Mouse (Mus musculus) liver, adult 2 months (tissue): ENCODE results near the gene Myod1. TPM values are rescaled to one million over a fixed set of nuclear protein-coding genes. Genes with fewer than 3 reads are reported as not detected.

ENCODE experiments used
- DNase-seq: peaks from one replicate; pipeline ENCODE4 v3.0.0-alpha.2; 2011; ENCODE audit warnings: low read depth, low spot score; ENCODE audit errors: extremely low read depth
- H3K27ac ChIP-seq: fragments of 200-500 bp; replicated peaks from 2 replicates; pipeline ENCODE4 v1.5.1; 2012; ENCODE audit warnings: low read depth, mild to moderate bottlenecking, control low read depth, inconsistent platforms, low read length; ENCODE audit not compliant: insufficient read depth
- H3K27me3 ChIP-seq: fragments of 200-500 bp; 2 replicates; pipeline ENCODE4 v1.6.1; 2012; ENCODE audit warnings: mild to moderate bottlenecking, moderate library complexity, low read length, inconsistent platforms; ENCODE audit not compliant: control insufficient read depth, insufficient read depth
- H3K36me3 ChIP-seq: fragments of 200-500 bp; 2 replicates; pipeline ENCODE4 v1.6.1; 2012; ENCODE audit warnings: low read length, inconsistent platforms; ENCODE audit not compliant: control insufficient read depth, insufficient read depth
- H3K4me1 ChIP-seq: fragments of 200-500 bp; 2 replicates; pipeline ENCODE4 v1.6.1; 2011; ENCODE audit warnings: low read length; ENCODE audit not compliant: control insufficient read depth, insufficient read depth
- H3K4me3 ChIP-seq: fragments of 200-500 bp; 2 replicates; pipeline ENCODE4 v1.5.1; 2011; ENCODE audit warnings: low read depth, mild to moderate bottlenecking, control low read depth, low read length, moderate library complexity; ENCODE audit not compliant: insufficient read depth
- H3K79me2 ChIP-seq: fragments of 200-500 bp; 2 replicates; pipeline ENCODE4 v1.6.1; 2012; ENCODE audit warnings: inconsistent platforms, mild to moderate bottlenecking, low read length, moderate library complexity; ENCODE audit not compliant: control insufficient read depth, insufficient read depth
- H3K9ac ChIP-seq: fragments of 200-500 bp; 2 replicates; pipeline ENCODE4 v1.6.1; 2012; ENCODE audit warnings: low read depth, mild to moderate bottlenecking, control low read depth, inconsistent platforms, low read length
- CTCF ChIP-seq: fragments of 200-500 bp; IDR thresholded peaks from 2 replicates; pipeline ENCODE4 v1.5.1; 2011; ENCODE audit warnings: low read depth, low read length, control low read depth
- POLR2A ChIP-seq: fragments of 200-500 bp; IDR thresholded peaks from 2 replicates; pipeline ENCODE4 v1.6.1; 2011; ENCODE audit warnings: low read length, control low read depth; ENCODE audit not compliant: insufficient read depth; ENCODE audit errors: extremely low read depth
- WGBS: fragments of 180-500 bp; shearing (Covaris S2); methylation state at CpG from one replicate; pipeline ENCODE4 v1.1.7; 2018; 5-methylcytosine and 5-hydroxymethylcytosine counted together
- polyA plus RNA-seq: library from polyadenylated mRNA; depleted of rRNA; stranded (reverse); fragments of >200 nt; gene quantifications from 2 replicates; pipeline ENCODE4 v1.2.3, GENCODE M21; 2012
- total RNA-seq: library from RNA; depleted of rRNA; stranded (reverse); fragments of >200 nt; gene quantifications from 2 replicates; pipeline ENCODE4 v1.2.3, GENCODE M21; 2014

The Myod1 gene
- total and polyA plus RNA-seq, 2 experiments, result not detected

- Histone ChIP-seq H3K36me3 (no peaks in the 10 kb centered on the region), H3K27ac (no peak overlapping the region), H3K9ac (no peak overlapping the region), H3K4me1 (no peaks in the 10 kb centered on the region), H3K79me2 (no peaks in the 10 kb centered on the region), H3K4me3 (no peak overlapping the region), H3K27me3 (peaks cover 29% of the 10 kb centered on the region)
- WGBS, result 5% methylated on average over 63 of the region's 64 CpGs
- TF ChIP-seq POLR2A, result no peak
- DNase-seq, result no peak
Measured at GRCm38 (mm10) chr7:46396928-46397731, 20.9 kb downstream of the Myod1 start.

- no peak overlapping the region for H3K9ac ChIP-seq
- H3K36me3 ChIP-seq, result no peaks in the 10 kb centered on the region
- H3K4me1 ChIP-seq, result no peaks in the 10 kb centered on the region
- H3K79me2 ChIP-seq, result no peaks in the 10 kb centered on the region
- no peak for TF ChIP-seq POLR2A
- TF ChIP-seq CTCF, result no peak
- H3K27me3 ChIP-seq, result peaks cover 29% of the 10 kb centered on the region
- no peak overlapping the region for H3K27ac ChIP-seq
- no peak for DNase-seq
- no peak overlapping the region for H3K4me3 ChIP-seq
- WGBS, result 16% methylated on average over 70 of the region's 70 CpGs
Measured at GRCm38 (mm10) chr7:46397732-46398333, 21.6 kb downstream of the Myod1 start.

DNA sequence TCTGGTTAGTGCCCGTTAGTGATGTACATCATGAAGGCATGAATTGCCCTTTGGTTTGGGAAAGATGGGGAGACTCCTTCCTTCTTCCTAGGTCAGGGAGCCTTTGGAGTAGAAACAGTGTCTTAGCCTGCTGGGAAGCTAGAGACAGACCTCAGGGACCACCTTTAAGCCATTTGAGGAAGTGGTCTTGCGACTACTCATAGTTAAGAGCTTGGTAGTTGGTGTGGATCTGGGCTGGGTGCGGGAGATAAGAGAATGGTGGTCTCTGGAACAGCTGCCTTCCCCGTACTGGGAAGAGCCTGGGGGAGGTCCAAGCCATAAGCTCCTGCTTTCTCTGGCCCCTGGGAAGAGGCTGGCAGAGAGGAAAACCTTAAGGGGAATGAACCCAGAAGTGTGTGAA lies 22.3 kb downstream of the Myod1 start:
- Histone ChIP-seq H3K79me2 (no peaks in the 10 kb centered on the region), H3K4me3 (no peak overlapping the region), H3K4me1 (no peaks in the 10 kb centered on the region), H3K27ac (no peak overlapping the region), H3K27me3 (peaks cover 29% of the 10 kb centered on the region), H3K36me3 (no peaks in the 10 kb centered on the region), H3K9ac (no peak overlapping the region)
- WGBS, result 53% methylated on average over 4 of the region's 4 CpGs
- TF ChIP-seq POLR2A (no peak), CTCF (no peak)
- DNase-seq, result no peak

DNA sequence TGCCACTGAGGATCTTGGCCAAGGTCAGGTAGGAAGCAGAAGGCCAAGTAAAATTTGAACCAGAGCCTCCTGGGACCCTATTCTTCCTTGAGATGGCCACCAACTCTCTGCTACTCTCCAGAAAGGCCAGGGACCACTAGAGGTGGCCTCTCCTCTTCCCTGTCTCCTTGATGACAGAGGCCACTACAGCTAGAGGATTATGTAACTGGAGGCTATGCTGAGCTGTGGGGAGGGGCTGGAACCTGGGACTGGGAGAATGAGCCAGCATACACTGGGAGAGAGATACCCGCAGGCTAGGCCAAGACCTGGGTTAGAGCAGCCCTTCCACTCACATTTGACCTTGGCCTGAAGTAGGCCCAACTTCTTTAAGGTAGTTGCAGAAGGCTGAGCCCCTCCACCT lies 23.4 kb downstream of the Myod1 start:
- peaks cover 29% of the 10 kb centered on the region for H3K27me3 ChIP-seq
- H3K79me2 ChIP-seq, result no peaks in the 10 kb centered on the region
- H3K4me3 ChIP-seq, result no peak overlapping the region
- H3K4me1 ChIP-seq, result no peaks in the 10 kb centered on the region
- no peak overlapping the region for H3K27ac ChIP-seq
- 75% methylated on average over 1 of the region's 1 CpGs for WGBS
- H3K36me3 ChIP-seq, result no peaks in the 10 kb centered on the region
- DNase-seq, result no peak
- H3K9ac ChIP-seq, result no peak overlapping the region
- TF ChIP-seq CTCF, result no peak
- TF ChIP-seq POLR2A, result no peak

GRCm38 (mm10) chr7:46400346-46400745 lies 24.1 kb downstream of the Myod1 start:
- Histone ChIP-seq H3K4me1 (no peaks in the 10 kb centered on the region), H3K27ac (no peak overlapping the region), H3K4me3 (no peak overlapping the region), H3K36me3 (no peaks in the 10 kb centered on the region), H3K27me3 (peaks cover 29% of the 10 kb centered on the region), H3K79me2 (no peaks in the 10 kb centered on the region), H3K9ac (no peak overlapping the region)
- TF ChIP-seq CTCF (no peak), POLR2A (no peak)
- WGBS, result 52% methylated on average over 8 of the region's 8 CpGs
- DNase-seq, result no peak

- Histone ChIP-seq H3K27me3 (peaks cover 19% of the 10 kb centered on the region), H3K4me3 (no peak overlapping the region), H3K27ac (no peak overlapping the region), H3K36me3 (no peaks in the 10 kb centered on the region), H3K9ac (no peak overlapping the region), H3K4me1 (no peaks in the 10 kb centered on the region), H3K79me2 (no peaks in the 10 kb centered on the region)
- 78% methylated on average over 3 of the region's 3 CpGs for WGBS
- DNase-seq, result no peak
- TF ChIP-seq CTCF (no peak), POLR2A (no peak)
Measured at GRCm38 (mm10) chr7:46401371-46402180, 25.3 kb downstream of the Myod1 start.
